28 mouse cellular contexts compared by ENCODE assay signal in the genomic region with DNA sequence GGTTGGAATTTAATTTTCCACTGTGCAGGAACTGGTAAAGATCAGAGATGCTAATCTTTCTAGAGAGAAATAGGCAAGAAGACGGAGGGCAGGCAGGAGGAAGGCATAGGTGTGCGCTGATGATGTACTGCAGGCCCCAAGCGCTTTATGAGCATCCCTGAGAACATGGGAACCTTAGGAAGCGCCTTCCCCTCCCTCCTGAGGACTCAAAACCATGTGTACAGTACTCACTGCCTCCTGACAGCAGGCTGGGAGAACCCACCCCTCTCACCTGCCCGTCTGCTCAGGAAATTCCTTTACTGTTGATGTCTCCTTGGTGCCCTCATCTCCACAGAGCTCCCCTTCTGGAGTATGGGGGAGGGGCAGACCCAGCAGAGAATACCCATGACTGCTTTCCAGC.
DNase-seq lines count a peak whose midpoint lies in the region; ATAC-seq and TF ChIP-seq lines count a peak whose summit lies in the region.
"Had no signal": no experiment of that assay in that cellular context is flagged by ENCODE, and none has a peak within 500 bp of the region (broad histone marks: within the 10 kb centered on the region; RNA-seq: fewer than 3 reads in every experiment).

No protein-coding gene starts in this region.

- H3K36me3 ChIP-seq in heart, embryonic 13.5 days, result no peaks in the 10 kb centered on the region
- no peaks in the 10 kb centered on the region for H3K36me3 ChIP-seq in lung, embryonic 14.5 days (ENCODE audit: insufficient read depth)
- H3K36me3 ChIP-seq in embryonic facial prominence, embryonic 10.5 days (replicated peaks), result no peaks in the 10 kb centered on the region
- H3K36me3 ChIP-seq: embryonic facial prominence, embryonic 13.5 days; hindbrain, embryonic 15.5 days; liver, embryonic 12.5 days; midbrain, embryonic 13.5 days had no signal

- H3K4me2 ChIP-seq in heart, embryonic 13.5 days, result no peak overlapping the region
- H3K4me2 ChIP-seq in lung, embryonic 14.5 days, result no peak overlapping the region
- H3K4me2 ChIP-seq: embryonic facial prominence, embryonic 13.5 days; hindbrain, embryonic 15.5 days; liver, embryonic 12.5 days; midbrain, embryonic 13.5 days had no signal

- no peak for ATAC-seq in heart, embryonic 13.5 days (ENCODE audit: extremely low read depth, insufficient number of reproducible peaks, low FRiP score, low TSS enrichment)
- ATAC-seq in lung, embryonic 14.5 days (ENCODE audit: insufficient read depth), result peak; percentile 35; the same call in 1 of the 2 replicates
- ATAC-seq in megakaryocyte, adult 5-6 weeks (ENCODE audit: poor library complexity, severe bottlenecking), result no peak
- ATAC-seq: inflammation-experienced regulatory T-cells, adult 6 months; liver, embryonic 12.5 days; liver, postnatal 0 days; midbrain, embryonic 13.5 days had no signal

- intact Hi-C loops in gastrocnemius, adult 2 months (cut with DNase I), result no loop called here

- peak overlapping the region; percentile 70 for H3K27ac ChIP-seq in gastrocnemius, adult 2 months
- peak overlapping the region; percentile 37; the same call in 1 of the 2 replicates for H3K27ac ChIP-seq in heart, embryonic 13.5 days (replicated peaks)
- no peak overlapping the region for H3K27ac ChIP-seq in lung, embryonic 14.5 days (ENCODE audit: low read depth)
- H3K27ac ChIP-seq in embryonic facial prominence, embryonic 10.5 days (replicated peaks), result 0 out of 2 replicates have a peak overlapping the region, but pooled peaks have one; percentile 5
- H3K27ac ChIP-seq: embryonic facial prominence, embryonic 13.5 days; hindbrain, embryonic 15.5 days; liver, embryonic 12.5 days; midbrain, embryonic 13.5 days had no signal

- no peak for DNase-seq in gastrocnemius, adult 2 months
- no peak for DNase-seq in gastrocnemius, adult 8-10 months (ENCODE audit: low spot score in 2 of 2)
- no peak for DNase-seq in heart, adult 8-10 months (ENCODE audit: low spot score)
- DNase-seq in lung, embryonic 14.5 days, result no peak
- DNase-seq in lung, postnatal 4 days, result no peak
- no peak for DNase-seq in embryonic facial prominence, embryonic 10.5 days (ENCODE audit: low spot score)
- DNase-seq: adrenal gland, postnatal 25 days; B cell, adult 2 months; cerebellum, adult 11-12 months; cerebellum, adult 9-11 months; embryo, embryonic 11 days; gastrocnemius, postnatal 25 days; heart, postnatal 4 days; kidney, adult 11 months; layer of hippocampus, postnatal 36 days; left cerebral cortex, postnatal 4 days; liver, postnatal 0 days; lung, postnatal 10 days; right cerebral cortex, adult 18-20 months; spleen, adult 18-20 months; thymus, postnatal 14 days had no signal

- H3K27me3 ChIP-seq in heart, embryonic 13.5 days (replicated peaks), result no peaks in the 10 kb centered on the region
- H3K27me3 ChIP-seq in lung, embryonic 14.5 days (ENCODE audit: insufficient read depth, low read length), result no peaks in the 10 kb centered on the region
- H3K27me3 ChIP-seq in embryonic facial prominence, embryonic 10.5 days (replicated peaks; ENCODE audit: low read depth, poor library complexity, severe bottlenecking), result no peaks in the 10 kb centered on the region
- H3K27me3 ChIP-seq: embryonic facial prominence, embryonic 13.5 days; hindbrain, embryonic 15.5 days; liver, embryonic 12.5 days; midbrain, embryonic 13.5 days had no signal

- TF ChIP-seq CTCF in gastrocnemius, adult 2 months (IDR thresholded peaks at IDR 0.05), result no peak
- TF ChIP-seq CTCF in lung, embryonic 14.5 days (IDR thresholded peaks at IDR 0.05; ENCODE audit: low read depth), result no peak

- no peak overlapping the region for H3K9ac ChIP-seq in heart, embryonic 13.5 days
- H3K9ac ChIP-seq in lung, embryonic 14.5 days, result no peak overlapping the region
- H3K9ac ChIP-seq: embryonic facial prominence, embryonic 13.5 days; hindbrain, embryonic 15.5 days; liver, embryonic 12.5 days; liver, postnatal 0 days; midbrain, embryonic 13.5 days had no signal

- WGBS in heart, embryonic 13.5 days, result 86% methylated on average over 5 of the region's 5 CpGs
- WGBS in lung, embryonic 14.5 days, result 69% methylated on average over 5 of the region's 5 CpGs
- WGBS in embryonic facial prominence, embryonic 10.5 days, result 79% methylated on average over 5 of the region's 5 CpGs

- H3K9me3 ChIP-seq in heart, embryonic 13.5 days, result no peaks in the 10 kb centered on the region
- H3K9me3 ChIP-seq in lung, embryonic 14.5 days (ENCODE audit: low read depth, low read length), result no peaks in the 10 kb centered on the region
- H3K9me3 ChIP-seq in embryonic facial prominence, embryonic 10.5 days, result no peaks in the 10 kb centered on the region
- H3K9me3 ChIP-seq: embryonic facial prominence, embryonic 13.5 days; hindbrain, embryonic 15.5 days; liver, embryonic 12.5 days; midbrain, embryonic 13.5 days had no signal

- H3K4me1 ChIP-seq in heart, embryonic 13.5 days, result peaks cover 21% of the 10 kb centered on the region
- peaks cover 9% of the 10 kb centered on the region; the same call in 1 of the 2 replicates for H3K4me1 ChIP-seq in lung, embryonic 14.5 days (ENCODE audit: insufficient read depth)
- peaks cover 18% of the 10 kb centered on the region for H3K4me1 ChIP-seq in embryonic facial prominence, embryonic 10.5 days
- H3K4me1 ChIP-seq: hindbrain, embryonic 15.5 days; liver, embryonic 12.5 days had no signal

- no peak overlapping the region for H3K4me3 ChIP-seq in gastrocnemius, adult 2 months
- H3K4me3 ChIP-seq in heart, embryonic 13.5 days, result no peak overlapping the region
- no peak overlapping the region for H3K4me3 ChIP-seq in lung, embryonic 14.5 days (ENCODE audit: low read depth, low read length)
- no peak overlapping the region for H3K4me3 ChIP-seq in embryonic facial prominence, embryonic 10.5 days
- H3K4me3 ChIP-seq: embryonic facial prominence, embryonic 13.5 days; hindbrain, embryonic 15.5 days; liver, embryonic 12.5 days; midbrain, embryonic 13.5 days had no signal
